Mouse (Mus musculus) E14TG2a.4 (cell line): ENCODE measurements at regions not wholly inside any gene's neighbourhood (a gene's known extent, or its start where the extent isn't known, plus 50 kb on each side); places are given as distances from the start of the nearest gene placed in this dataset.

Source experiments
- CTCF ChIP-seq: conservative IDR thresholded peaks from 2 replicates; pipeline ENCODE4 v1.5.1; 2014; ENCODE audit warnings: low read length
- NANOG ChIP-seq: IDR thresholded peaks from 2 replicates; pipeline ENCODE4 v1.6.1; 2014; ENCODE audit warnings: borderline replicate concordance, low read length, mixed read lengths

DNA sequence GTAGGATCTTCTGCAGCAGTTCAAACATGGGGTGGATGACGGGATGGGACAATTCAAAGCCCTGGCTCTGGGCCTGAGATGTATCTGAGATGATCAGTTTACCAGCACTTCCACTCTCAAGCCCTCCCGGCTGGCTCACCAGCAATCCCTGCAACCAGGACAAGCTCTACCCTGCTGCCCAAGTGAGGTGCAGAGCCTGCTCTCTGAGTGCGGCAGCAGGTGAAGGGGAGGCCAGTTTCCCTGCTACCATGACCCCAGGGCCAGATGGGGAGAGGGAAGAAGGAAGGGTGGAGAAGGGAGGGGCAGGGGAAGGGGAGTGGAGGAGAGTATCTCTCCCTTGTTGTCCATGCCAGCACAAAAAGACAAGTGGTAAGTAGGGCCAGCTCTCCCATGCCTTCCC lies 638.9 kb upstream of the Gm38303 start:
- no peak for TF ChIP-seq NANOG
- no peak for TF ChIP-seq CTCF
